Mouse (Mus musculus): Measurements from ENCODE around the gene Acap2.

The Acap2 gene

GRCm38 (mm10) chr16:31048194-31048593 lies 152.9 kb downstream of the Acap2 start:
- no peak for DNase-seq (ENCODE audit: low read depth, low spot score)

GRCm38 (mm10) chr16:31047186-31047898 lies 153.7 kb downstream of the Acap2 start:
- no peak for DNase-seq (ENCODE audit: low read depth, low spot score)

GRCm38 (mm10) chr16:31046217-31046659 lies 154.8 kb downstream of the Acap2 start:
- DNase-seq (ENCODE audit: low read depth, low spot score) = no peak

GRCm38 (mm10) chr16:31045211-31045610 lies 155.8 kb downstream of the Acap2 start:
- no peak for DNase-seq (ENCODE audit: low read depth, low spot score)

DNA sequence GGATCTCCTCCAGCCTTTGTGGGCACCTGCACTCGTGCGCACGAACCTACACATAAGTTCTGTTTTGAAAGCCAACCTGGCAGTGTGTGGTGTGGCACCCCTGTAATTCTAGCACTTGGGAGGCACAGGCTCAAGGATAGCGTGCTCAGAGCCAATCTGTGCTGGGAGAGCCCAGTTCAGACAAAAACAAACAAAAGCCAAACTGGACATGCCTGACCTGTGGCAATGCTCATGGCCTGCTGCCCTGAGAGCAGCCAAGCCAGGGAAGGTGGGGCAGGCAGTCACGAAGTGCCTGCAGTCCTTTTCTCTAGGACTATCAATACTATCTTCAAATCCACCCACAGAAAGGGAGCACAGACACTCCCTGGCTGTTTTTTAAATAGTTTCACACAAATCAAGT lies 157.9 kb downstream of the Acap2 start:
- DNase-seq (ENCODE audit: low read depth, low spot score) = no peak

Data from forelimb bud, embryonic 11.5 days (tissue).